Mouse (Mus musculus) adrenal gland, adult 8-10 months (tissue): ENCODE results near the gene Gm20388. TPM values are rescaled to one million over a fixed set of nuclear protein-coding genes. Genes with fewer than 3 reads are reported as not detected.

Experiments used
- DNase-seq: peaks from one replicate; pipeline ENCODE4 v3.0.0; 2022
- total RNA-seq, 4 experiments: library from RNA; stranded (reverse); gene quantifications; 2 replicates each; pipeline ENCODE4 v1.2.4; 2022

Gm20388 gene
- total RNA-seq, 4 experiments from 2014 or later = 1.7 to 16.9 (median 5.8) TPM

- DNase-seq = peak; percentile 86
These were observed 135.8 kb downstream of the Gm20388 start for GRCm38 (mm10) chr8:120046258-120047020.

- no peak for DNase-seq
These were observed 139.3 kb downstream of the Gm20388 start for GRCm38 (mm10) chr8:120049949-120050348.

GRCm38 (mm10) chr8:120050376-120050775, 139.7 kb downstream of the Gm20388 start:
- DNase-seq = no peak

GRCm38 (mm10) chr8:120051006-120051405, 140.4 kb downstream of the Gm20388 start:
- DNase-seq = no peak

- no peak for DNase-seq
These were observed 141.3 kb downstream of the Gm20388 start for GRCm38 (mm10) chr8:120051908-120052307.

GRCm38 (mm10) chr8:120052318-120052717, 141.7 kb downstream of the Gm20388 start:
- no peak for DNase-seq

- no peak for DNase-seq
These were observed 144.2 kb downstream of the Gm20388 start for GRCm38 (mm10) chr8:120054833-120055232.

- DNase-seq = no peak
These were observed 146.4 kb downstream of the Gm20388 start for GRCm38 (mm10) chr8:120057078-120057477.

- no peak for DNase-seq
These were observed 152.1 kb downstream of the Gm20388 start for GRCm38 (mm10) chr8:120062742-120063141.

GRCm38 (mm10) chr8:120063326-120063725, 152.7 kb downstream of the Gm20388 start:
- DNase-seq = no peak

GRCm38 (mm10) chr8:120065611-120066010, 155.0 kb downstream of the Gm20388 start:
- no peak for DNase-seq

GRCm38 (mm10) chr8:120066226-120066625, 155.6 kb downstream of the Gm20388 start:
- no peak for DNase-seq

GRCm38 (mm10) chr8:120067936-120068668, 157.5 kb downstream of the Gm20388 start:
- peak; percentile 28 for DNase-seq

- peak; percentile 72 for DNase-seq
These were observed 161.0 kb downstream of the Gm20388 start for GRCm38 (mm10) chr8:120071684-120072083.

GRCm38 (mm10) chr8:120072259-120072658, 161.6 kb downstream of the Gm20388 start:
- peak; percentile 61 for DNase-seq

GRCm38 (mm10) chr8:120072827-120073226, 162.2 kb downstream of the Gm20388 start:
- no peak for DNase-seq

GRCm38 (mm10) chr8:120074516-120074915, 163.9 kb downstream of the Gm20388 start:
- DNase-seq = no peak

GRCm38 (mm10) chr8:120075347-120075746, 164.7 kb downstream of the Gm20388 start:
- no peak for DNase-seq

- no peak for DNase-seq
These were observed 167.4 kb downstream of the Gm20388 start for GRCm38 (mm10) chr8:120078080-120078479.

GRCm38 (mm10) chr8:120079361-120079760, 168.7 kb downstream of the Gm20388 start:
- DNase-seq = no peak

- DNase-seq = no peak
These were observed 172.6 kb downstream of the Gm20388 start for GRCm38 (mm10) chr8:120083261-120083660.

- no peak for DNase-seq
These were observed 174.1 kb downstream of the Gm20388 start for GRCm38 (mm10) chr8:120084783-120085182.

GRCm38 (mm10) chr8:120089511-120089910, 178.9 kb downstream of the Gm20388 start:
- no peak for DNase-seq

- DNase-seq = no peak
These were observed 180.4 kb downstream of the Gm20388 start for GRCm38 (mm10) chr8:120091032-120091431.
